Mouse (Mus musculus) layer of hippocampus, adult 8-10 months (tissue): Measurements from ENCODE around the gene Lrrc15. TPM values are rescaled to one million over a fixed set of nuclear protein-coding genes. Genes with fewer than 3 reads are reported as not detected.

Source experiments
- DNase-seq, 2 experiments: peaks; one replicate each; pipeline ENCODE4 v3.0.0; 2022; ENCODE audit warnings: low spot score in 2 of 2
- total RNA-seq, 4 experiments: library from RNA; stranded (reverse); gene quantifications; 2 replicates each; pipeline ENCODE4 v1.2.4; 2022

Lrrc15 gene
- total RNA-seq, 4 experiments from 2014 or later, result 0.08 to 0.11 TPM; not detected in 2

- no peak for DNase-seq
These were observed 44.3 kb downstream of the Lrrc15 start for GRCm38 (mm10) chr16:30238791-30239190.

DNA sequence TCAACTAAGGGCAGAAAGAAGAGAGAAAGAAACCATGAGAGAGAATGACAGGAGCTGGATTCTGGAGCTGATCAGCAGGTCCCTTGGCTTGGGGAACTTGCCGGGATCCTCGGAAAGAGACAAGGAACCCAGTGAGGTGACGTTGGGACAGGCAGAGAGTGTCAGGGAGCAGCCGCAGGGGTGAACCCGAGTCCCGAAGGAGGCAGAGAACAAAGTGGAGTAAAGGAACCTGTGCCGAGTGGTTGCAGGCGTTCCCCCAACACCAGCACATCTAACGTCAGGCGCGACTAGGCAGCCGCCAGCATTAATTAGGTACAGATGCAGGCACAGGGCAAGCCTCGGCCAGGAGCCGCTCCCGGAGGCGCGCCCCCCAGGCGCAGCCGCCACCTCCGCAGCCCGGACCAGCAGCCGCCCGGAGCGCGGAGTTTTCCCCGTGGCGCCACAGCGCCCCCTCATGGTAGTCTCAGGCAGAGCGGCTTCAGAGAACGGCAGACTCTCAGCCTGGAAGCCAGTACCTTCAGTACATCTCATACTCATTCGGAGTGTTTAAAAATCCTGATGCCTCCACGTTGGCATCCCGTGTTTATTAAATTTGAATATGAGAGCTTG lies 46.9 kb downstream of the Lrrc15 start:
- DNase-seq, result peak; percentile 45 to 83

- DNase-seq, result peak in 1 of 2 experiments; percentile 9
These were observed 47.5 kb downstream of the Lrrc15 start for GRCm38 (mm10) chr16:30235577-30235976.

GRCm38 (mm10) chr16:30234636-30235546 lies 48.2 kb downstream of the Lrrc15 start:
- peak in 1 of 2 experiments; percentile 6 for DNase-seq

- DNase-seq, result no peak
These were observed 49.0 kb downstream of the Lrrc15 start for GRCm38 (mm10) chr16:30234077-30234476.

GRCm38 (mm10) chr16:30231882-30232604 lies 51.0 kb downstream of the Lrrc15 start:
- no peak for DNase-seq

- DNase-seq, result no peak
These were observed 55.7 kb downstream of the Lrrc15 start for GRCm38 (mm10) chr16:30227352-30227751.

GRCm38 (mm10) chr16:30221161-30221782 lies 61.8 kb downstream of the Lrrc15 start:
- no peak for DNase-seq

Other genes with a start within 250 kb of the Lrrc15 start
- 10 to 100 TPM; 21.8 to 37.1 (median 23.1) TPM for gene Hes1, start 218.9 kb downstream of the Lrrc15 start, total RNA-seq
- gene Cpn2, start 15.8 kb downstream of the Lrrc15 start, total RNA-seq, result not detected
- 1 to 10 TPM; 2.0 to 2.4 (median 2.3) TPM for gene Gp5, start 27.5 kb upstream of the Lrrc15 start, total RNA-seq
- gene Atp13a3, start 122.7 kb upstream of the Lrrc15 start, total RNA-seq, result 10 to 100 TPM; 63.5 to 84.2 (median 66.8) TPM